Mouse (Mus musculus): ENCODE data around the gene Fcgr4. TPM values are rescaled to one million over a fixed set of nuclear protein-coding genes. Genes with fewer than 3 reads are reported as not detected.

Fcgr4 gene
- polyA plus RNA-seq, 1 experiment: 7.6 TPM

GRCm38 (mm10) chr1:171045079-171045465 lies 26.4 kb downstream of the Fcgr4 start:
- H3K36me3 ChIP-seq (ENCODE audit: control insufficient read depth, insufficient read depth, low read length): no peaks in the 10 kb centered on the region
- H3K27ac ChIP-seq (ENCODE audit: insufficient read depth, low read length): no peak overlapping the region
- TF ChIP-seq POLR2A (IDR thresholded peaks at IDR 0.05; ENCODE audit: low read depth, low read length): no peak
- TF ChIP-seq CTCF (IDR thresholded peaks at IDR 0.05; ENCODE audit: extremely low read depth, insufficient read depth, insufficient read length, insufficient replicate concordance): no peak
- 21% methylated on average over 14 of the region's 14 CpGs for WGBS
- peak overlapping the region; percentile 88; the same call in 1 of the 2 replicates for H3K4me3 ChIP-seq (ENCODE audit: extremely low read depth, insufficient read depth, insufficient read length)
- H3K27me3 ChIP-seq (ENCODE audit: control insufficient read depth, insufficient read depth, low read length): no peaks in the 10 kb centered on the region
- no peak for DNase-seq (ENCODE audit: low read depth in 1 of 2, low spot score in 2 of 2)
- no peaks in the 10 kb centered on the region for H3K4me1 ChIP-seq (ENCODE audit: control insufficient read depth, insufficient read depth, insufficient read length)

GRCm38 (mm10) chr1:171046501-171046900 lies 27.8 kb downstream of the Fcgr4 start:
- no peak overlapping the region for H3K4me3 ChIP-seq (ENCODE audit: extremely low read depth, insufficient read depth, insufficient read length)
- H3K27ac ChIP-seq (ENCODE audit: insufficient read depth, low read length): no peak overlapping the region
- 88% methylated on average over 3 of the region's 3 CpGs for WGBS
- H3K27me3 ChIP-seq (ENCODE audit: control insufficient read depth, insufficient read depth, low read length): no peaks in the 10 kb centered on the region
- 0 out of 2 replicates have a peak, but pooled peaks cover 4% of the 10 kb centered on the region for H3K4me1 ChIP-seq (ENCODE audit: control insufficient read depth, insufficient read depth, insufficient read length)
- TF ChIP-seq POLR2A (IDR thresholded peaks at IDR 0.05; ENCODE audit: low read depth, low read length): no peak
- TF ChIP-seq CTCF (IDR thresholded peaks at IDR 0.05; ENCODE audit: extremely low read depth, insufficient read depth, insufficient read length, insufficient replicate concordance): no peak
- DNase-seq (ENCODE audit: low read depth in 1 of 2, low spot score in 2 of 2): no peak
- no peaks in the 10 kb centered on the region for H3K36me3 ChIP-seq (ENCODE audit: control insufficient read depth, insufficient read depth, low read length)

- no peak for TF ChIP-seq POLR2A (IDR thresholded peaks at IDR 0.05; ENCODE audit: low read depth, low read length)
- no peak for TF ChIP-seq CTCF (IDR thresholded peaks at IDR 0.05; ENCODE audit: extremely low read depth, insufficient read depth, insufficient read length, insufficient replicate concordance)
- H3K4me3 ChIP-seq (ENCODE audit: extremely low read depth, insufficient read depth, insufficient read length): no peak overlapping the region
- DNase-seq (ENCODE audit: low read depth in 1 of 2, low spot score in 2 of 2): no peak
- H3K27ac ChIP-seq (ENCODE audit: insufficient read depth, low read length): no peak overlapping the region
- WGBS: 88% methylated on average over 10 of the region's 10 CpGs
- no peaks in the 10 kb centered on the region for H3K36me3 ChIP-seq (ENCODE audit: control insufficient read depth, insufficient read depth, low read length)
- 0 out of 2 replicates have a peak, but pooled peaks cover 4% of the 10 kb centered on the region for H3K4me1 ChIP-seq (ENCODE audit: control insufficient read depth, insufficient read depth, insufficient read length)
- H3K27me3 ChIP-seq (ENCODE audit: control insufficient read depth, insufficient read depth, low read length): no peaks in the 10 kb centered on the region
Observed at GRCm38 (mm10) chr1:171049263-171049662, 30.5 kb downstream of the Fcgr4 start.

GRCm38 (mm10) chr1:171050774-171051173 lies 32.1 kb downstream of the Fcgr4 start:
- no peak for DNase-seq (ENCODE audit: low read depth in 1 of 2, low spot score in 2 of 2)
- TF ChIP-seq CTCF (IDR thresholded peaks at IDR 0.05; ENCODE audit: extremely low read depth, insufficient read depth, insufficient read length, insufficient replicate concordance) (no peak), POLR2A (IDR thresholded peaks at IDR 0.05; ENCODE audit: low read depth, low read length) (no peak)
- Histone ChIP-seq H3K36me3 (ENCODE audit: control insufficient read depth, insufficient read depth, low read length) (no peaks in the 10 kb centered on the region), H3K27me3 (ENCODE audit: control insufficient read depth, insufficient read depth, low read length) (no peaks in the 10 kb centered on the region), H3K4me1 (ENCODE audit: control insufficient read depth, insufficient read depth, insufficient read length) (0 out of 2 replicates have a peak, but pooled peaks cover 4% of the 10 kb centered on the region), H3K4me3 (ENCODE audit: extremely low read depth, insufficient read depth, insufficient read length) (no peak overlapping the region), H3K27ac (ENCODE audit: insufficient read depth, low read length) (no peak overlapping the region)
- 16% methylated on average over 7 of the region's 7 CpGs for WGBS

- Histone ChIP-seq H3K36me3 (ENCODE audit: control insufficient read depth, insufficient read depth, low read length) (no peaks in the 10 kb centered on the region), H3K27me3 (ENCODE audit: control insufficient read depth, insufficient read depth, low read length) (no peaks in the 10 kb centered on the region), H3K4me3 (ENCODE audit: extremely low read depth, insufficient read depth, insufficient read length) (no peak overlapping the region), H3K4me1 (ENCODE audit: control insufficient read depth, insufficient read depth, insufficient read length) (peaks cover 7% of the 10 kb centered on the region; the same call in 1 of the 2 replicates), H3K27ac (ENCODE audit: insufficient read depth, low read length) (no peak overlapping the region)
- no peak for TF ChIP-seq POLR2A (IDR thresholded peaks at IDR 0.05; ENCODE audit: low read depth, low read length)
- TF ChIP-seq CTCF (IDR thresholded peaks at IDR 0.05; ENCODE audit: extremely low read depth, insufficient read depth, insufficient read length, insufficient replicate concordance): no peak
- DNase-seq (ENCODE audit: low read depth in 1 of 2, low spot score in 2 of 2): no peak
- 92% methylated on average over 6 of the region's 6 CpGs for WGBS
Observed at GRCm38 (mm10) chr1:171053305-171053704, 34.6 kb downstream of the Fcgr4 start.

GRCm38 (mm10) chr1:171057253-171057652 lies 38.5 kb downstream of the Fcgr4 start:
- TF ChIP-seq CTCF (IDR thresholded peaks at IDR 0.05; ENCODE audit: extremely low read depth, insufficient read depth, insufficient read length, insufficient replicate concordance): no peak
- no peak for TF ChIP-seq POLR2A (IDR thresholded peaks at IDR 0.05; ENCODE audit: low read depth, low read length)
- 75% methylated on average over 5 of the region's 5 CpGs for WGBS
- Histone ChIP-seq H3K4me1 (ENCODE audit: control insufficient read depth, insufficient read depth, insufficient read length) (peaks cover 5% of the 10 kb centered on the region; the same call in 1 of the 2 replicates), H3K27ac (ENCODE audit: insufficient read depth, low read length) (no peak overlapping the region), H3K27me3 (ENCODE audit: control insufficient read depth, insufficient read depth, low read length) (no peaks in the 10 kb centered on the region), H3K36me3 (ENCODE audit: control insufficient read depth, insufficient read depth, low read length) (no peaks in the 10 kb centered on the region), H3K4me3 (ENCODE audit: extremely low read depth, insufficient read depth, insufficient read length) (no peak overlapping the region)
- no peak for DNase-seq (ENCODE audit: low read depth in 1 of 2, low spot score in 2 of 2)

GRCm38 (mm10) chr1:171059203-171059602 lies 40.5 kb downstream of the Fcgr4 start:
- TF ChIP-seq CTCF (IDR thresholded peaks at IDR 0.05; ENCODE audit: extremely low read depth, insufficient read depth, insufficient read length, insufficient replicate concordance): no peak
- TF ChIP-seq POLR2A (IDR thresholded peaks at IDR 0.05; ENCODE audit: low read depth, low read length): no peak
- Histone ChIP-seq H3K36me3 (ENCODE audit: control insufficient read depth, insufficient read depth, low read length) (no peaks in the 10 kb centered on the region), H3K27me3 (ENCODE audit: control insufficient read depth, insufficient read depth, low read length) (no peaks in the 10 kb centered on the region), H3K4me1 (ENCODE audit: control insufficient read depth, insufficient read depth, insufficient read length) (peaks cover 5% of the 10 kb centered on the region; the same call in 1 of the 2 replicates), H3K4me3 (ENCODE audit: extremely low read depth, insufficient read depth, insufficient read length) (no peak overlapping the region), H3K27ac (ENCODE audit: insufficient read depth, low read length) (peak overlapping the region; percentile 17; the same call in 1 of the 2 replicates)
- WGBS: 9% methylated on average over 2 of the region's 2 CpGs
- DNase-seq (ENCODE audit: low read depth in 1 of 2, low spot score in 2 of 2): no peak

Measured in spleen, adult 2 months (tissue).